Mouse (Mus musculus) erythroblast, embryonic 14.5 days (primary cell): ENCODE results near the gene Nans.

Experiments used
- GATA1 ChIP-seq: IDR thresholded peaks from 2 replicates; pipeline ENCODE4 v1.6.1; 2012; ENCODE audit warnings: low read length, inconsistent platforms, mixed read lengths
- TAL1 ChIP-seq: IDR thresholded peaks from 3 replicates; pipeline ENCODE4 v1.6.1; 2012; ENCODE audit warnings: low read length, inconsistent platforms, mixed read lengths

GRCm38 (mm10) chr4:46485696-46486417 lies 3.2 kb upstream of the Nans start:
- TF ChIP-seq GATA1 (no peak), TAL1 (no peak)
